Mouse (Mus musculus) CH12.LX (cell line): ENCODE results near the gene Ednra. TPM values are rescaled to one million over a fixed set of nuclear protein-coding genes. Genes with fewer than 3 reads are reported as not detected.

Experiments used
- DNase-seq: peaks from one replicate; pipeline ENCODE4 v3.0.0-alpha.2; 2013; ENCODE audit errors: extremely low read depth
- H3K27ac ChIP-seq: 2 replicates; pipeline ENCODE4 v1.5.1; 2012; ENCODE audit warnings: low read depth, mild to moderate bottlenecking, control low read depth, moderate library complexity; ENCODE audit not compliant: insufficient read depth
- H3K27me3 ChIP-seq: replicated peaks from 2 replicates; pipeline ENCODE3; 2012; ENCODE audit warnings: inconsistent platforms
- H3K36me3 ChIP-seq, 2 experiments: replicated peaks in 1 of 2; 2 replicates each; pipeline versions ENCODE3 to v1.6.1; 2012; ENCODE audit warnings: inconsistent platforms in 1 of 2, low read length in 1 of 2, mild to moderate bottlenecking in 1 of 2, mixed read lengths in 1 of 2, moderate library complexity in 1 of 2; ENCODE audit not compliant: control insufficient read depth in 1 of 2, insufficient read depth in 1 of 2
- H3K4me1 ChIP-seq, 2 experiments: 2 replicates each; pipeline ENCODE4 v1.6.1; 2012; ENCODE audit warnings: inconsistent platforms in 1 of 2, moderate library complexity in 1 of 2; ENCODE audit not compliant: insufficient read depth in 2 of 2, control insufficient read depth in 1 of 2
- H3K4me2 ChIP-seq: 2 replicates; pipeline ENCODE4 v1.6.1; 2012; ENCODE audit warnings: low read depth, mild to moderate bottlenecking, control low read depth; ENCODE audit not compliant: poor library complexity, insufficient read depth, severe bottlenecking
- H3K4me3 ChIP-seq, 3 experiments: fragments of 150-350 bp in 1 of 3; sonication (generic) in 1 of 3; replicated peaks in 1 of 3; 2 replicates each; pipeline versions ENCODE3 to v1.5.1; 2011 to 2012; ENCODE audit warnings: low read depth in 2 of 3, low read length in 2 of 3, mild to moderate bottlenecking in 2 of 3, moderate library complexity in 2 of 3, control low read depth in 1 of 3, improper control_type of control experiment in 1 of 3, inconsistent platforms in 1 of 3, mixed read lengths in 1 of 3; ENCODE audit not compliant: poor library complexity in 1 of 3
- H3K79me2 ChIP-seq: replicated peaks from 2 replicates; pipeline ENCODE4 v1.6.1; 2012; ENCODE audit warnings: mild to moderate bottlenecking, moderate library complexity; ENCODE audit not compliant: control insufficient read depth, poor library complexity, insufficient read depth, severe bottlenecking; ENCODE audit errors: extremely low read depth
- H3K9ac ChIP-seq: 2 replicates; pipeline ENCODE4 v1.6.1; 2012; ENCODE audit warnings: low read depth, mild to moderate bottlenecking, control low read depth, moderate library complexity; ENCODE audit not compliant: insufficient read depth
- H3K9me3 ChIP-seq: replicated peaks from 2 replicates; pipeline ENCODE3; 2012; ENCODE audit warnings: low read length, inconsistent platforms, mixed read lengths
- CTCF ChIP-seq, 2 experiments: IDR thresholded peaks in 1 of 2; conservative IDR thresholded peaks in 1 of 2; 2 replicates each; pipeline ENCODE4 v1.5.1; 2011 to 2012; ENCODE audit warnings: low read depth in 2 of 2, low read length in 2 of 2, improper control_type of control experiment in 1 of 2, inconsistent platforms in 1 of 2, mild to moderate bottlenecking in 1 of 2, moderate library complexity in 1 of 2
- EP300 ChIP-seq: IDR thresholded peaks from 2 replicates; pipeline ENCODE4 v1.6.1; 2011; ENCODE audit warnings: low read length, improper control_type of control experiment
- ETS1 ChIP-seq: conservative IDR thresholded peaks from 2 replicates; pipeline ENCODE4 v1.6.1; 2012; ENCODE audit warnings: low read depth, mild to moderate bottlenecking, inconsistent platforms, low read length, improper control_type of control experiment, moderate library complexity
- GABPA ChIP-seq: IDR thresholded peaks from 2 replicates; pipeline ENCODE4 v1.6.1; 2012; ENCODE audit warnings: low read depth, low read length, improper control_type of control experiment, inconsistent platforms; ENCODE audit not compliant: insufficient replicate concordance
- HCFC1 ChIP-seq: IDR thresholded peaks from 2 replicates; pipeline ENCODE4 v1.6.1; 2012; ENCODE audit warnings: low read depth, mild to moderate bottlenecking, inconsistent platforms, low read length, improper control_type of control experiment
- IRF4 ChIP-seq: IDR thresholded peaks from 2 replicates; pipeline ENCODE4 v1.6.1; 2014; ENCODE audit warnings: low read depth, mild to moderate bottlenecking, inconsistent platforms, low read length, improper control_type of control experiment
- JUN ChIP-seq: IDR thresholded peaks from 2 replicates; pipeline ENCODE4 v1.6.1; 2011; ENCODE audit warnings: low read depth, mild to moderate bottlenecking, low read length, improper control_type of control experiment, moderate library complexity; ENCODE audit not compliant: insufficient read depth
- MAX ChIP-seq: IDR thresholded peaks from 2 replicates; pipeline ENCODE4 v1.6.1; 2011; ENCODE audit warnings: low read length, improper control_type of control experiment
- MAZ ChIP-seq: IDR thresholded peaks from 2 replicates; pipeline ENCODE4 v1.6.1; 2012; ENCODE audit warnings: low read depth, mild to moderate bottlenecking, inconsistent platforms, low read length, improper control_type of control experiment, moderate library complexity
- MEF2A ChIP-seq: IDR thresholded peaks from 2 replicates; pipeline ENCODE4 v1.6.1; 2014; ENCODE audit warnings: low read depth, mild to moderate bottlenecking, inconsistent platforms, low read length, improper control_type of control experiment, borderline replicate concordance
- MYC ChIP-seq: IDR thresholded peaks from 2 replicates; pipeline ENCODE4 v1.6.1; 2011; ENCODE audit warnings: low read depth, mild to moderate bottlenecking, improper control_type of control experiment, low read length
- NRF1 ChIP-seq: IDR thresholded peaks from 2 replicates; pipeline ENCODE4 v1.6.1; 2014; ENCODE audit warnings: low read depth, mild to moderate bottlenecking, inconsistent platforms, low read length, improper control_type of control experiment, moderate library complexity
- PAX5 ChIP-seq: IDR thresholded peaks from 2 replicates; pipeline ENCODE4 v1.6.1; 2012; ENCODE audit warnings: low read length, inconsistent platforms, mixed read lengths
- POLR2AphosphoS2 ChIP-seq: IDR thresholded peaks from 2 replicates; pipeline ENCODE4 v1.6.1; 2011; ENCODE audit warnings: low read depth, low read length, improper control_type of control experiment
- RAD21 ChIP-seq: IDR thresholded peaks from 2 replicates; pipeline ENCODE4 v1.6.1; 2011; ENCODE audit warnings: low read depth, mild to moderate bottlenecking, low read length, improper control_type of control experiment, moderate library complexity
- SMC3 ChIP-seq: IDR thresholded peaks from 2 replicates; pipeline ENCODE4 v1.6.1; 2011; ENCODE audit warnings: low read depth, low read length, improper control_type of control experiment
- TCF12 ChIP-seq: IDR thresholded peaks from 2 replicates; pipeline ENCODE4 v1.6.1; 2014; ENCODE audit warnings: low read depth, mild to moderate bottlenecking, inconsistent platforms, low read length, improper control_type of control experiment
- USF1 ChIP-seq: IDR thresholded peaks from 2 replicates; pipeline ENCODE4 v1.6.1; 2014; ENCODE audit warnings: low read depth, mild to moderate bottlenecking, inconsistent platforms, low read length, improper control_type of control experiment
- USF2 ChIP-seq: conservative IDR thresholded peaks from 2 replicates; pipeline ENCODE4 v1.6.1; 2011; ENCODE audit warnings: low read depth, low read length, improper control_type of control experiment
- ZKSCAN1 ChIP-seq: IDR thresholded peaks from 2 replicates; pipeline ENCODE4 v1.6.1; 2012; ENCODE audit warnings: low read depth, inconsistent platforms, low read length, improper control_type of control experiment, borderline replicate concordance
- ZNF384 ChIP-seq: IDR thresholded peaks from 2 replicates; pipeline ENCODE4 v1.6.1; 2012; ENCODE audit warnings: low read depth, low read length, improper control_type of control experiment, inconsistent platforms
- dilution Hi-C: fragments of 300-500 bp; cut with MboI; formaldehyde crosslinking; loops from 2 replicates; pipeline ENCODE4 v1.14.3; 2020; ENCODE audit warnings: low sequenced_read_pairs; ENCODE audit not compliant: extremely low pct_unique_long_range_greater_than_20kb, extremely low pct_ligation_motif_present
- in situ Hi-C: fragments of 300-500 bp; cut with MboI; formaldehyde crosslinking; loops from 3 replicates; pipeline ENCODE4 v1.14.3; 2019; ENCODE audit warnings: low sequenced_read_pairs, low pct_ligation_motif_present, low pct_unique_long_range_greater_than_20kb, mixed read lengths
- polyA plus RNA-seq: library from polyadenylated mRNA; unstranded; fragments of >175 nt; gene quantifications from 2 replicates; pipeline ENCODE4 v1.2.1, GENCODE M21; 2012; ENCODE audit warnings: low read depth; ENCODE audit not compliant: insufficient read length
- total RNA-seq, 2 experiments: library from RNA; depleted of rRNA; stranded (reverse); fragments of 300-350 nt in 1 of 2; fragments of >200 nt in 1 of 2; gene quantifications; 2 replicates each; pipeline ENCODE4 v1.2.3; 2012 to 2014

The Ednra gene
- total and polyA plus RNA-seq, 3 experiments, result 0.08 to 0.09 TPM; not detected in 1

DNA sequence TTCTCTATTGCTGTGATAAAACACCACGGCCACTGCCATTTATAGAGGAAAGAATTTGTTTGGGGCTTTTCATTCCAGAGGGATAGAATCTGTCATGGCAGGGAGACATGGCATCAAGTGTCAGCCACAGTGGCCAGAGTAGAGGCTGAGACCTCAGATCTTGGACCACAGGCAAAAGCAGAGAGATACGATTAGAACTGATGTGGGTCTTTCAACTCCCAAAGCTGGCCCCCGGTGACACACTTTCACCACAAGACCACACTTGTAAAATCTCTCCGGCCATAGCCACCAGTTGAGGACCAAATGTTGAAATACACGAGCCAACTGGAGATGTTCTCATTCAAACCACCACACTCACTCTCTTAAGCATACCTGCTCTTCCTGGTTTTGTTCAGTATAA lies 29.5 kb upstream of the Ednra start:
- Histone ChIP-seq H3K9ac (no peak overlapping the region), H3K27me3 (no peaks in the 10 kb centered on the region), H3K36me3 (no peaks in the 10 kb centered on the region), H3K79me2 (no peaks in the 10 kb centered on the region), H3K4me3 (no peak overlapping the region), H3K9me3 (no peaks in the 10 kb centered on the region), H3K4me2 (no peak overlapping the region), H3K27ac (no peak overlapping the region), H3K4me1 (no peaks in the 10 kb centered on the region)
- TF ChIP-seq MEF2A, result no peak
- TF ChIP-seq USF2, result no peak
- no peak for TF ChIP-seq PAX5
- no peak for DNase-seq
- in situ Hi-C loops (no loop called here), dilution Hi-C loops (no loop called here)

DNA sequence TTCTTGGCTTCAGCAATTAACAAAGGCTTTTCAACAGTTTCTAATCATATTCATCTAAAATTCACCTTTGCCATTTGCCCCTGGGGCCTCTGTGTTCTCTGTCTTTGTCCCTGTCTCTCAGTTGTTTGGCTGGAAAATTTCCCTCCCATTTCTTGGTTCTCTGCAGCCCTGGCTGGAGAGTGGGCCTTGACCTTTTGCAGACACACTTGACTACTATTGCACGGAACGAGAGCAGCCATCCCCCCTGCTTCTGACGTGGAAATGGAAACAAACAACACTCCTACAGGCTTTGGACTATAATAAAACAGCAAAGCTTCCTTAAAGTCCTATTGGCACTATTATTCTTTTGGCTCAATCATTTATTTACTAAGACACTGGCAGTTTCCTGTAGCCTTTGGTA lies 27.8 kb upstream of the Ednra start:
- H3K36me3 ChIP-seq, result no peaks in the 10 kb centered on the region
- TF ChIP-seq MAZ (no peak), NRF1 (no peak), IRF4 (no peak), HCFC1 (no peak), SMC3 (no peak), ZKSCAN1 (no peak), EP300 (no peak), TCF12 (no peak)
- no peak for DNase-seq
- no peaks in the 10 kb centered on the region for H3K27me3 ChIP-seq
- H3K4me3 ChIP-seq, result no peak overlapping the region
- in situ Hi-C loops (no loop called here), dilution Hi-C loops (no loop called here)
- H3K4me2 ChIP-seq, result no peak overlapping the region
- H3K9me3 ChIP-seq, result no peaks in the 10 kb centered on the region
- H3K79me2 ChIP-seq, result no peaks in the 10 kb centered on the region
- H3K4me1 ChIP-seq, result no peaks in the 10 kb centered on the region
- no peak overlapping the region for H3K27ac ChIP-seq
- H3K9ac ChIP-seq, result no peak overlapping the region

- Histone ChIP-seq H3K4me3 (no peak overlapping the region), H3K9me3 (no peaks in the 10 kb centered on the region), H3K4me1 (no peaks in the 10 kb centered on the region), H3K27me3 (no peaks in the 10 kb centered on the region), H3K4me2 (no peak overlapping the region), H3K9ac (no peak overlapping the region), H3K36me3 (no peaks in the 10 kb centered on the region), H3K79me2 (no peaks in the 10 kb centered on the region), H3K27ac (no peak overlapping the region)
- dilution Hi-C loops (no loop called here), in situ Hi-C loops (no loop called here)
- TF ChIP-seq CTCF (conservative IDR thresholded peaks at IDR 0.05 in 1 of 2, IDR thresholded peaks at IDR 0.05 in 1 of 2; ENCODE audit: low read depth in 2 of 2, low read length in 2 of 2) (no peak), ZNF384 (no peak), MYC (no peak), SMC3 (no peak), MAX (no peak), JUN (no peak), USF2 (no peak), RAD21 (no peak), ETS1 (no peak), TCF12 (no peak), NRF1 (no peak), GABPA (no peak), POLR2AphosphoS2 (no peak), USF1 (no peak), PAX5 (no peak), IRF4 (no peak)
- DNase-seq, result no peak
These were observed 26.1 kb upstream of the Ednra start for GRCm38 (mm10) chr8:77750407-77750806.
